Mouse (Mus musculus) C2C12 (cell line): ENCODE measurements around the gene Tnfrsf12a.

Source experiments
- CEBPB ChIP-seq: IDR thresholded peaks from one replicate; pipeline ENCODE4 v1.6.1; 2011; ENCODE audit warnings: low read depth, mild to moderate bottlenecking, control low read depth, moderate library complexity
- CTCF ChIP-seq: IDR thresholded peaks from one replicate; pipeline ENCODE4 v1.5.1; 2011; ENCODE audit not compliant: control insufficient read depth, insufficient read depth, insufficient read length
- FOSL1 ChIP-seq: IDR thresholded peaks from one replicate; pipeline ENCODE4 v1.8.0; 2011; ENCODE audit warnings: mild to moderate bottlenecking, low read length; ENCODE audit not compliant: poor library complexity, insufficient read depth, severe bottlenecking
- MAX ChIP-seq: IDR thresholded peaks from one replicate; pipeline ENCODE4 v1.6.1; 2011; ENCODE audit warnings: mild to moderate bottlenecking, control low read depth
- MYOD1 ChIP-seq: IDR thresholded peaks from one replicate; pipeline ENCODE4 v1.6.1; 2011; ENCODE audit warnings: low read depth; ENCODE audit not compliant: control insufficient read depth, insufficient read length
- MYOG ChIP-seq: IDR thresholded peaks from one replicate; pipeline ENCODE4 v1.6.1; 2011; ENCODE audit not compliant: control insufficient read depth, insufficient read length; ENCODE audit errors: extremely low read depth
- USF1 ChIP-seq: IDR thresholded peaks from one replicate; pipeline ENCODE4 v1.6.1; 2011; ENCODE audit warnings: low read depth, mild to moderate bottlenecking, control low read depth, moderate library complexity

DNA sequence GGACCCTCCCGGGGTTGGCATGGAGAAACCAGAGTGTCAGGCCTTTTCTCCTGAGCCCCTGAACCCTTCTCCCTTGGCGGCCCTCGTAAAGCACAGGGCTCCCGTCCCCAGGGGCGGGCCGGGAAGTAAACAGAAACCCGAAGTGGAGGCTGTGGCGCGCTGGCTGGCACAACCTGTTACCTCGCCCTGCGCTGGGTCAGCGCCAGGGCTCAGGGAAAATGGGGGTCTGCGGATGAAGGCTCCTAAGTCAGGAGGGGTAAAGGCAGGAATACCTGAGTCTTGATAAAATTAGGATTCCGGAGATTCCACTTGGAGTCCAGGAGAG, 16.4 kb downstream of the Tnfrsf12a start:
- no peak for TF ChIP-seq CTCF
- TF ChIP-seq MYOD1, result no peak
- TF ChIP-seq USF1, result no peak
- TF ChIP-seq MYOG, result no peak
- TF ChIP-seq CEBPB, result no peak
- no peak for TF ChIP-seq MAX
- no peak for TF ChIP-seq FOSL1
